Mouse (Mus musculus): Measurements from ENCODE around the gene Pfkfb4. TPM values are rescaled to one million over a fixed set of nuclear protein-coding genes. Genes with fewer than 3 reads are reported as not detected.

The Pfkfb4 gene
- polyA plus RNA-seq, 1 experiment from 2014 or later = 23.2 TPM

DNA sequence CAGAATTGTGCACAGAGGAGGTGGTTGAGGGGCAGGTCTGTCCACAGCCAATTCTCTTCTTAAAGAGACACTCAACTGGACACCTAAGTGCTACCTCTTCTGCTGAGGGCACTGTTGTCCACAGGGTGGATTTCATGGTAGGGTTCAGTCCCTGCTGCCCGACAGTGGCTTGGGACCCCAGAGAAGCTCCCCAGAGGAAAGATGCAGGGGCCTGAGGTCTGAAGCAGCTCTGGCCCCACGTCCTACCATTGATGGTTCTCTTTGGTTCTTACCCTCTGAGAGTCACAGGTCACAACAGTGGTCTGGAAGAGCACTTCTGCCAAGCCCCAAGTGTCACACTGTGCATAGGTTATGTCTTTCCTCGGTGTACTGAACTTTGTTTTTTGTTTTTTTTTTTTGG, 61.8 kb downstream of the Pfkfb4 start:
- 82% methylated on average over 3 of the region's 3 CpGs for WGBS (ENCODE audit: missing documents)

DNA sequence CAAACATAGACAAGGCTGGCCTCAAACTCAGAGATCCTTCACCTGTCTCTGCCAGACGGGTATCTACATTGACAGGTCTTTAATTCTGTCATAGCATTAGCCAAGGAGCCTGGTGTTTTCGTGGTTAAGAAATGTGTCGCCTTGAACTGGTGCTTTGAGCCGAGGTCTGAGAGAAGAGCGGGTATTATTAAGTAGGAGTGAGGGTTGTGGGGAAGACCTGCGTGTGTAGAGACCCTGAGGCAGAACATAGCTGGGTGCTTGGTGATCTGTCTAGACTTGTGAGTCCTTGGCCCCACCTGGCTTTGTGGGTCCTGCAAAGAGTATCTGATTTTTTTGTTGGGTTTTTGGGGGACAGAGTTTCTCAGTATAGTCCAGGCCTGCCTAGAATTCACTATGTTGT, 62.3 kb downstream of the Pfkfb4 start:
- H3K79me2 ChIP-seq (ENCODE audit: inconsistent target) = peaks cover 96% of the 10 kb centered on the region
- H3K36me3 ChIP-seq (ENCODE audit: inconsistent target) = peaks cover 44% of the 10 kb centered on the region; the same call in 1 of the 2 replicates
- 66% methylated on average over 6 of the region's 6 CpGs for WGBS (ENCODE audit: missing documents)
- H3K4me3 ChIP-seq (ENCODE audit: inconsistent target) = no peak overlapping the region
- peak overlapping the region; percentile 92 for H3K27ac ChIP-seq

More for the DNA sequence above, 61.8 kb downstream of the Pfkfb4 start:
- Histone ChIP-seq H3K27ac (no peak overlapping the region), H3K36me3 (ENCODE audit: inconsistent target) (peaks cover 49% of the 10 kb centered on the region; the same call in 1 of the 2 replicates), H3K4me3 (ENCODE audit: inconsistent target) (no peak overlapping the region), H3K79me2 (ENCODE audit: inconsistent target) (peaks cover 96% of the 10 kb centered on the region)

DNA sequence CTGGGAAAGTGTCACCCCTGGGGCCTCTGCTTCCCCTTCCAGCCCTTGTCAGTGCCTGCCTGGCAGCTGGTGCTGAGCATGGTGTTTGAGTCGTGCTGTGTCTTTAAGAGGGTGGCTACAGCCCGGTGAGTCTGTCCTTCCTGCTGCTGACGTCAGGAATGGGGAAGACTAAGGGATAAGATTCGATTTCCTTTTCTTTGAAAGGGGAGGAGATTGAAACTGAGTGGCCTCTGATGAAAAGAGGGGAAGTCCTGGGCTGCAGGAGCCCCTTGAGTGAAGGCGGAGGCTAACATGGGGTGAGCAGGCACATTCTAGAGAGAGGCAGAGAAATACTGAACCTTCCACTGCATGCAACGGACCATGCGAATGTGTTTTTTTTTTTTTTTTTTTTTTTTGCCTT, 63.1 kb downstream of the Pfkfb4 start:
- Histone ChIP-seq H3K27ac (peak overlapping the region; percentile 92), H3K79me2 (ENCODE audit: inconsistent target) (peaks cover 91% of the 10 kb centered on the region), H3K4me3 (ENCODE audit: inconsistent target) (peak overlapping the region; percentile 38), H3K36me3 (ENCODE audit: inconsistent target) (peaks cover 36% of the 10 kb centered on the region; the same call in 1 of the 2 replicates)
- WGBS (ENCODE audit: missing documents) = 0% methylated on average over 7 of the region's 7 CpGs

DNA sequence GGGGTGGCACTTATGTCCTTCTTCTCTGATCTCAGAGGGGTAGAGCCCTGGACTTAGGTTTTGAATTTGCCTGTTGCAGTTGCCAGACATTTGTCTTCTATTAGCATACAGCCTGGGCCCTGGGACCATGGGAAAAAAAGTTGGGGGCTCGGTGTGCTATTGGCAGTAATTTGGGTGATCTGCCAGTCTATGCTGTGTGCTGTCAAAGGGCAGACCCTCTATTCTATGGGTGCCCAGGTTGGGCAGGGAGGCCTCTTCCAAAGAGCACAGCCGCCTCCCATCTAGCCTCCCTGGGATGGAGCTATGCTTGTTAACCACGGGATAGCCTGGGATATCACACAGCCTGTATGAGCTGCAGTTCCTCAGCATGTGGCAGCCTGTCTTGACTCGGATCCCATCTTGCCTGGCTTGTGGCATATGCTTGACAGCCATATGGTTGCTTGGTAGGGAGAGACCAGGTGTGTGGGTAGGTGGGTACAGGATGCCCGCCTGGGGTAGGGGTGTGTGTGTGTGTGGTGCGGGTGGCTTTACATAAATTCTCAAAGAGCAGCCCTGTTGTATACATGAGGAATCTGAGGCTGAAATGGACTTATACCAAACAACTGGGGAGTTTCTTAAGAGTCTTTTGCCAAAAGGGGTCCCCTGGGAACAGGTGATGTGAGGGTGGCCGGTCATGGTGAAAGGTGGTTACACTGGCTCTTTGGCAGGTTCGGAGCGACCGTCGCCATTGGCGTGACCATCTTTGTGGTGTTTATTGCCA, 63.9 kb downstream of the Pfkfb4 start:
- 84% methylated on average over 11 of the region's 12 CpGs for WGBS (ENCODE audit: missing documents)
- peak overlapping the region; percentile 92 for H3K27ac ChIP-seq
- H3K79me2 ChIP-seq (ENCODE audit: inconsistent target) = peaks cover 83% of the 10 kb centered on the region
- peak overlapping the region; percentile 38 for H3K4me3 ChIP-seq (ENCODE audit: inconsistent target)
- peaks cover 29% of the 10 kb centered on the region; the same call in 1 of the 2 replicates for H3K36me3 ChIP-seq (ENCODE audit: inconsistent target)

DNA sequence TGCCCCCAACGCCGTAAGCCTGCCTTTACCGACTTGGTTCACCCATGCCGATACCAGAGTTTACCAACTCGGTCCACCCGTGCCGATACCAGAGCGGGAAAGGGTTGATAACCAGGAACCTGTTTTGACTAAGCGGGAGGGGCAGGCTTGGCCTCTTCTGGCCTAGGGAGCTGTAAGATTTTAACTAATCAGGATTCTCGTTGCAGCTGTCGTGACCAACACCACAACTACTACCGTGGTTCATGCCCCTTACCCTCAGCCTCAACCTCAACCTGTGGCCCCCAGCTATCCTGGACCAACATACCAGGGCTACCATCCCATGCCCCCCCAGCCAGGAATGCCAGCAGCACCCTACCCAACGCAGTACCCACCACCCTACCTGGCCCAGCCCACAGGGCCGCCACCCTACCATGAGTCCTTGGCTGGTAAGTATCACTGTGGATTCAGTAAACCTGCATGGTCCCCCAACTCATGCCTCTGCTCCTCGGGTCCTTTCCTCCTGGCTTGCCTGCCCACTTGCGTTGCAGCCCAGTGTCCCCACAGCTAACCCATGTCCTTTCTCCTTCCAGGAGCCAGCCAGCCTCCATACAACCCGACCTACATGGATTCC, 64.6 kb downstream of the Pfkfb4 start:
- Histone ChIP-seq H3K36me3 (ENCODE audit: inconsistent target) (peaks cover 29% of the 10 kb centered on the region; the same call in 1 of the 2 replicates), H3K27ac (peak overlapping the region; percentile 92), H3K79me2 (ENCODE audit: inconsistent target) (peaks cover 76% of the 10 kb centered on the region), H3K4me3 (ENCODE audit: inconsistent target) (peak overlapping the region; percentile 92; the same call in 1 of the 2 replicates)
- WGBS (ENCODE audit: missing documents) = 91% methylated on average over 17 of the region's 17 CpGs

DNA sequence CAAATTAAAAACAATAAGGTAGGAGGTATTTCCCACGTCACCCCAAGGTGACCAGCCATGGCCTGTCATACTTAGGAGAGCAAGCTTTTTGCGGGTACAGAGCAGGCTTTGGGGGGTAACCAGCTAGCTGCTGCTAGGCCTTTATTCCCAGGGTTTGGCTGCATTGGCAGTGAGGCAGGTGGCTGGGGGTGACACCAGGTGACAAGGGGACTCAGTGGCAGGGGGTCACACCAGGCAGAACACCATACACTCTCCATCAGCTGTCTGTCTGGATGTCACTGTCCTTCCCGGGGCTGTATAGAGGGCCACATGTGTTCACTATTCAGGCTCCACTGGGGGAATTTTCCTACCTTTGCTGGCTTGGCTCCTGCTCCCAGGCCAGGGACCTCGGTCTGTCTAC, 65.3 kb downstream of the Pfkfb4 start:
- Histone ChIP-seq H3K36me3 (ENCODE audit: inconsistent target) (peaks cover 22% of the 10 kb centered on the region; the same call in 1 of the 2 replicates), H3K4me3 (ENCODE audit: inconsistent target) (peak overlapping the region; percentile 92), H3K79me2 (ENCODE audit: inconsistent target) (peaks cover 69% of the 10 kb centered on the region), H3K27ac (peak overlapping the region; percentile 92)
- 72% methylated on average over 4 of the region's 4 CpGs for WGBS (ENCODE audit: missing documents)

DNA sequence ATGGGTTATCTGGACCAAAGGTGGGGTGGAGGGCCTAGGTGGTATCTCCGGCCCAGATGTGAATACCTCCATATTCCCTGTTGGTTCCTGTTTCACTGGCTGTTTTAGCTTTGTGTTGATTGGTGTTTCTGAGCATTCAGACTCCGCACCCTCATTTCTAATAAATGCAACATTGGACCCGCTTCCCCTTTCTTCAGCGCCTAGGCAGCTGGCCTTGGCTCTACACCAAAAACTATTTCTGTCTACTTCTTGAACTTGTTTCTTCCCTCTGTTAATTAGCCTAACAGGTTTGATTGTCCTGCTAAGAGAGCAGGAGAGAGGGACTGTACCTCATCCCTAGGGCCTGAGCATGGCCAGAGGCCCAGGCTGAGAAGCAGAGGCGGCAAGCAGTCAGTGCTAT, 66.0 kb downstream of the Pfkfb4 start:
- 0% methylated on average over 5 of the region's 5 CpGs for WGBS (ENCODE audit: missing documents)
- peak overlapping the region; percentile 92 for H3K27ac ChIP-seq
- peak overlapping the region; percentile 92 for H3K4me3 ChIP-seq (ENCODE audit: inconsistent target)
- peaks cover 16% of the 10 kb centered on the region; the same call in 1 of the 2 replicates for H3K36me3 ChIP-seq (ENCODE audit: inconsistent target)
- peaks cover 62% of the 10 kb centered on the region for H3K79me2 ChIP-seq (ENCODE audit: inconsistent target)

DNA sequence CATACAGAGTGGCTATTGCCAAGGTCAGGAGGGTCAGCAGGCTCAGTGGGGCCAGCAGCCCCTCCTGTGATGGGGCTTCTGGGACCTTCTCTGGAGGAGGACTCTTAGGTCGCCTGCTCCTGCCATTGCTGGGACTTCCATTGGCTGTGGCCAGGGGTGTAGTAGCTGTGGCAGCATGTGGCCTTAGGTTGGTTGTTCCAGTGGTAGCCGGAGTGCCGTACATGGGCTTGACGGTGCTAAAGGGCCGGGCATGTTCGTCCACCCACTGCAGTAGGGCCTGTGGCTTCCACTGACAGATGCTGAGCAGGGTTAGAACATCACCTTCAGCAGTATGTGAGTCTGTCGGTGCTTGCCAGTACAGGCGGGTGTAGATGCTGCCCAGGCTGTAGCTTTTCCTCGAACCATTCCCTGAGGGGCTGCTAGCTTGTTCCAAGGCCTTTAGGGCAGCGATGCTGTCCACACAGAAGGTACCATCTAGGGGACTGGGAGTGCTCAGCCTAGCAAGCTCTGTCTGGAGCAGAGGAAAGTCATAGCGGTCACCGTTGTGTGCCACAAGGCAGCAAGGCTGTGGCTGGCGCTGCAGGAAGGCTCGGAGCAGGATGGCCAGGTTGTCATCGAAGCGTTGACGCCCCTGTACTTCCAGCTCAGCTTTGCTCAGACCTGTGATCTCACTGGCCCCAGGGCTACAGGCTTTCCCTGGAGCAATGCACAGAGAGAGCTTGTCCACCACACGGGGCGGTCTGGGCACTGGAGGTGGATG, 66.6 kb downstream of the Pfkfb4 start:
- H3K36me3 ChIP-seq (ENCODE audit: inconsistent target) = 0 out of 2 replicates have a peak, but pooled peaks cover 10% of the 10 kb centered on the region
- peak overlapping the region; percentile 92 for H3K27ac ChIP-seq
- peaks cover 56% of the 10 kb centered on the region for H3K79me2 ChIP-seq (ENCODE audit: inconsistent target)
- H3K4me3 ChIP-seq (ENCODE audit: inconsistent target) = peak overlapping the region; percentile 92
- WGBS (ENCODE audit: missing documents) = 62% methylated on average over 19 of the region's 19 CpGs

DNA sequence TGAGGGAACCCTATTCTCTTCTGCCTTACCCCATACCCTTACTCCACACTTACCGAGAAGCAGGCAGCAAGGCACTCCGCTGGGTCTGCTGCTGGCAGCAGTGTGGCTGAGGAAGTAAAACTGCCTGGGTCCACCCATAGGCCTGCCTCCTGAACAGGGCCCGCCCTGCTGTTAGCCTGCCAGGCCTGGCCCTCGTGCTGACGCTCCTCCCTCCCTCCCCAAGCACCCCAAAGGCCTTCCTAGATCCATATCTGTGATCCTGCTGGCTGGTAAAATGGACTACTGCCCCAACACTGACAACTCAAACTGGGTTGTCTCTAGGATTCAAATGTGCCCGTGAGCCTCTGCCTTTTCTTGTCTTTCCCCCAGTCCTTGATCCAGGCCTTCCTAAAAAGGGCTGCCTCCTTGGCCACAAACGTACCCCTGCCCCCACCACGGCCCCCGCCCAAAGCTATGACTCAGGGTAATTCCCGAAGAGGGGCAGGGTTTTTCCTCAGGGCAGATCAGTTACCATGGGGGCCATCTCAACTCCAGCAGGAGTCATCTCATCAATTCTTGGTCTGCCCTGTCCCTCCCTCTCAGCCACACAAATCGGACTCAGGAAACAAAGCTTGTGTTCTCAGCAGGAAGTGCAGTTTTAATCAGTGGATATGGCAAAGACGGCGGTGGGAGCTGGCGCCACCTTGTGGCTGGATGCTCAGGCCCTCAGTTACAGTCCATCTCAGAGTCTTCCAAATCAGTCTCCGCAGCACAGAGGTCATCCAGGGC, 67.7 kb downstream of the Pfkfb4 start, which contains the start of gene Trex1:
Gene Trex1, minus strand, starts transcription at position 599 of the 768 bp plus-strand sequence.
- H3K79me2 ChIP-seq (ENCODE audit: inconsistent target) = peaks cover 44% of the 10 kb centered on the region
- peak within 1 kb of the TSS; percentile 92 for H3K27ac ChIP-seq
- 2% methylated on average over 13 of the region's 15 CpGs for WGBS (ENCODE audit: missing documents)
- H3K36me3 ChIP-seq (ENCODE audit: inconsistent target) = peaks cover 19% of the 10 kb centered on the region; the same call in 1 of the 2 replicates
- H3K4me3 ChIP-seq (ENCODE audit: inconsistent target) = peak within 1 kb of the TSS; percentile 92

DNA sequence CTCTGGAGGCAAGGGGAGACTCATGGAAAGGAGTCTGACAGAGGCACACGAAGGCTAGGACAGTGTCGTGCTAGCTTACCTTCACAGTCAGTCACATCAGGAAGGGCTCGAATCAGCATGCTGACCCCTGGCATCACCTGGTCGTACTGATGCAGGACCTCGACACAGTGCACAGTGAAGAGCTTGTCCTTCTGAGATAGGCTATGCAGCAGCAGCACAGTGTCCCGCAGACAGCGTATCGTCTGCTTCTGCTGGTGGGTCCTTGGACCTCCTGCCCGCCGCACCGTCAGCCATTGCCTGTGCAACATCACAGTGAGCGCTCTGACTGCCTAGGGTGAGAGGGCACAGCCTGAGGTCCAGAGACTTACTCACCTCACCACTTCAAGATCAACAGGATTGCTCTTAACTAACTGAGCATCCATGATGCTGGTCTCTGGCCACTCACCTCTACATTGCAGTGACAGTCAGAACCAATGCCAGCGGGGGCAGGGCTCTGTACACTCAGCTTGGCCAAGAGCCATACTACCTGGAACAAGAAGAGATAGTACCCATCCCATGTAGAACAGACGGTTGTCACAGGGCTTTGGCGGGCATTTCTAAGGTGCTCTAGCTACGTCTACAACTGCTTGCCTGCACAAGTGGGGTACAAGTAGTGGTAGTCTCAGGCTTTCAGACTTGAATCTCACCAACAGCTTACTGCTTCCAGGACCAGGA, 68.8 kb downstream of the Pfkfb4 start:
- Histone ChIP-seq H3K79me2 (ENCODE audit: inconsistent target) (peaks cover 38% of the 10 kb centered on the region), H3K36me3 (ENCODE audit: inconsistent target) (peaks cover 29% of the 10 kb centered on the region), H3K27ac (no peak overlapping the region), H3K4me3 (ENCODE audit: inconsistent target) (no peak overlapping the region)
- 92% methylated on average over 16 of the region's 16 CpGs for WGBS (ENCODE audit: missing documents)

DNA sequence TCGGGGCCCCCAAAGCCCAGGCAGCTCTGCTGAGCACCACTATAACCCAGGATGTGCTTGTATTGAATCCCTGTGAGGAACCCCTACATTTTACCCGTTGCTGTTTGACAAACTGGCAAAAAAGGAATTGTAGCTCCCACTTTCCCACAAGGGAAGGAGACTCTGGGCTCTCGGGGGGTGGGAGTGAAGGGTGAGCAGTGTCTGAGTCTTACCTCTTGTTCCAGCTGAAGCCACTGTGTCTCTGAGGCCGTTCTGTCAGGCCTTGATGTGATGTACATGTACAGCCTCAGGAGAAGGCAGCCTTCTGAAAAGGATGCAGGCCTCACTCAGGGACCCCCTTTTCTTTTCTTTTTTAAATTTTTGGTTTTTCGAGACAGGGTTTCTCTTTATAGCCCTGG, 69.3 kb downstream of the Pfkfb4 start:
- H3K36me3 ChIP-seq (ENCODE audit: inconsistent target) = peaks cover 33% of the 10 kb centered on the region
- peaks cover 32% of the 10 kb centered on the region for H3K79me2 ChIP-seq (ENCODE audit: inconsistent target)
- no peak overlapping the region for H3K27ac ChIP-seq
- no peak overlapping the region for H3K4me3 ChIP-seq (ENCODE audit: inconsistent target)
- WGBS (ENCODE audit: missing documents) = 80% methylated on average over 5 of the region's 5 CpGs

DNA sequence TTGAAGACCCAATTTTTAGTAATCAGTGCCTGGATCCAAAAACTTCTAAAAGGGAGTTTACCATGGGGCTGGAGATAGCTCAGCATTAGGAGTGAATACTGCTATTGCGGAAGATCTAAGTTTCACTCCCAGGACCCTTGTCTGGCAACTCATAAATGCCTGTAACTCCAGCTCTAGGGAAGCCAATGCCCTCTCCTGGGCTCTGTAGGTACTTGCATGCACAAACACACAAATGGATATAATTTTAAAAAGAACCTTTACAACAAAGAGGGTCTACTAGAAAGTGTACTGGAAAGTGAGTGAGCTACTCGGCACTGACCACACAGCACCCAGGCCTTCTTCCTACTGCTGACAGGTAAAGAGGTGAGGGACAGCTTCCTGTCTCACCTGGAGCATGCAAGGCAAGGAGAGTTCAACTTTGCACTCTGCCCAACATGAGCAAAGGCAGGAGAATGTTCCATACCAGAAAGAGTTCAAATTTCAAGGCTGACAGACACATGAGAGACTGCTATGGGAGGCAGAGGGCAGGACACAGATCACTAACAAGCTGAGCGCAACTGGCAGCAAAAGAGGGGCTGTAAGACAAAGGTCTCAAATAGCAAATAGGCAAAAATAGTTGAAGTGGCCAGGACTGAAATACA, 76.6 kb downstream of the Pfkfb4 start:
- Histone ChIP-seq H3K4me3 (ENCODE audit: inconsistent target) (no peak overlapping the region), H3K36me3 (ENCODE audit: inconsistent target) (peaks cover 72% of the 10 kb centered on the region), H3K27ac (no peak overlapping the region), H3K79me2 (ENCODE audit: inconsistent target) (peaks cover 14% of the 10 kb centered on the region)
- 100% methylated on average over 3 of the region's 3 CpGs for WGBS (ENCODE audit: missing documents)
